Mouse (Mus musculus) 416B (cell line): ENCODE data around the gene Mrpl53.
A peak's percentile ranks its signal among the peaks of the same experiment; 100 is the strongest.

Experiments used
- DNase-seq: peaks from one replicate; pipeline ENCODE4 v3.0.0; 2011; ENCODE audit warnings: low read depth

The Mrpl53 gene

GRCm38 (mm10) chr6:83095968-83096367, 12.9 kb upstream of the Mrpl53 start:
- no peak for DNase-seq

DNA sequence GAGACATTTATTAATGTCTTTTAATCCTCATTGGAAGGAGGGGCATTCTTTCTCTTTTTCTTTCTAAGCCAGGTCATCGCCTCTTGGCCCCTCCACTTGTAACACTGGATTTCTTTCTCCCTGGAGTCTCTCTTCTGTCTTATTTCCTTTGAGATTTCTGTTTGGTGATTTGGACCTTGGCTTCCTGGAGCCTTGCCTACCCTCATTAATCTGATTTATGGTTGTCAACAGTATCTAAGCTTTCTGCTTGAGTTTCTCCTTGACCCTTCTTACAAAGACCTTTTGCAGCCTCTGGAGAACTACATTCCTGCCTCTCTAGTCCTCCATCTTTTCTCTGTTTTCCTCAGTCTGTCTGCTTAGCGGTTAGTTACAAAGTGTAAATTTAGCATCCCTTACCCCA, 10.4 kb upstream of the Mrpl53 start:
- no peak for DNase-seq

DNA sequence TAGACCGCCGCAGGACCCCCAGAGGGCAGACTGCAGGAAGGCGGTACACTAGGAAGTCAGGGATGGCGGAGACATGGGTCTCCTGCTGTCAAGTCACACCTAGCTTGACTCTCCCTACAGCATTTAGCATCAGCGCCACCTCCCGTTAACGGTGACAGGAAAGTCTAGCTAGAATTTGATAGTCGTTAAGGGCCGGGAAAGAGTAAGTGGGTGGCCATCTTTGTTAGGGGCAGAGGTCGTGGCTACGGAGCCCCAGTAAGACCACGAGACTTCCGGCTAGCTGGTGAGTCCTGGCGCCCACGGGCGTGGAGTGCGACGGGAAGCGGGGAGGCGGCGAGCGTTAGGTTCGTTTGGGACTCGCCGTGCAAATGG, 7.5 kb upstream of the Mrpl53 start, which contains the start of the genes Ccdc142 and Gm42688:
Gene Ccdc142 (plus strand): TSS at position 286 of the 372 bp plus-strand sequence.
Gene Gm42688 (plus strand): TSS at position 302 of the 372 bp plus-strand sequence.
- peak; percentile 96 for DNase-seq

- peak; percentile 67 for DNase-seq
These were observed 6.9 kb upstream of the Mrpl53 start for GRCm38 (mm10) chr6:83101688-83102556.

DNA sequence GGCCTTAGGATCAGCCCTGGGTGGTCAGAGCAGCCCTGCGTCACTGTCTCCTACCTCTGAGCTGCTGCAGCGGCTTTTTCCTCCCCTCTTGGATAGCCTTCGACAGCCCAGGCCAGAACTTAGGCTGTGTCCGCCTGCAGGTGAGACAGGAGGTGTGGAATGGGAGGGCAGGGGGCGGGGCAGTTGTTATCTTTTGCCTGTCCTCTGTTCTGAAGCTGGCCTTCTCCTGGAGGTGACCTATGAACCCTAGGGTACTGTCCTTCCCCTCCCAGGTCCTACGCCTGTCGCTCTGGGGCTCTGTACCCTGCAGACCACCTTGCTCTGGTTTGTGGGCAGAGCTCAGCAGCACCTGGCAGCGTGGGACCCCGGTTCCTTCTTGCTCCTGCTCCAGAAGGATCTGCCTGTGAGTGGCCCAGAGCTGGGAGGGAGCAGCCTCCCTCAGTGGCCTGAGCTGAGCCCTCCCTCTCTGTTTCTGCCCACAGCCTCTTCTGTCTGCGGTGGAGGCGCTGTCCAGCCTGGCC, 5.7 kb upstream of the Mrpl53 start:
- DNase-seq = no peak

DNA sequence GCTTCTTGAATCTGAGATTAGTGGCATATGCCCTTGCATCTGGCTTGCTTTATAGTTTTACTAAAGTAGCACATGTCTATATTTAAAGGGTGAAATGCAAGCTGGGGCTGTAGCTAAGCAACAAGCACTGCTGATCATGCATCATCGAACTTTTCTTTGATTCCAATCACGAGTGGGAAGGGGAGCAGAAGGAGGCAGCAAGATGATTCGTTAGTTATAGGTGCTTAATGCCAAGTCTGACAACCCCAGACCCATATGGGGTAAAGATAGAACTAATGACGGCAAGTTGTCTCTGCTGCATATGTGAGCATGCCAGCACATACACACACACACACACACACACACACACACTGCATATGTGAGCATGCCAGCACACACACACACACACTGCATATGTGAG, 4.7 kb upstream of the Mrpl53 start:
- no peak for DNase-seq

DNA sequence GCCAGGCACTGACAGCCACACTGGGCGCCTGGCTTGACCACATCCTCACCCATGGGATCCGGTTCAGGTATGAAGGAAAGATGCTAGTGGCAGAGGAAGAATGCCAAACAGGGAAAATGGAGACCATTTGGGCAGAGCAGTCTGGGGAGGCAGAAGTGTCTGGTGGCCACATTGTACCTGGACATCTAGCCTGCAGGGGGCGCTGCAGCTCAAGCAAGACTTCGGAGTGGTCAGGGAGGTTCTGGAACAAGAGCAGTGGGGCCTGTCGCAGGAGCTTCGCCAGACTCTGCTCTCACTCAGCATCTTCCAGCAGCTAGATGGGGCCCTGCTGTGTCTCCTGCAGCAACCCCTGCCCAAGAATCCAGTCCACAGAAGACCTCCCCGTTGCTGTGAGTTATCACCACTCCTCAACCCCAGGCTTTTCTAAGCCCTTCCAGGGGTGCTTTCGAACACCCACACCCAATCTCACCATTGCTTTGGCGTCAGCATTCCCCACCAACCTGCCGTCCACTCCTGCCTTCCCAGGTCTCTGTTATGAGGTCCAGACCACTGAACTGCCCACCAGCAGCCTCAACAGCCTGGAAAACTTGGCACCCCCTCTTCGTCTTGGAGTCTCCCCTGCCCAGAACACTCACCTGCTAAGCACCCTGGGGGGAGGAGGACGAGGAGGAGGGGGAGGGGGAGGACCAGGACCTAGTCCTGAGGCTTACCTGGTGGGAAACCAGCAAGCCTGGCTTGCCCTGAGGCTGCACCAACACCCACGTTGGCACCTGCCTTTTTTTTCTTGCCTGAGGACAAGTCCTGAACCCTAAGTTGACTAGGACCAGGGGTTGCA, 1.1 kb upstream of the Mrpl53 start:
- peak; percentile 89 for DNase-seq

DNA sequence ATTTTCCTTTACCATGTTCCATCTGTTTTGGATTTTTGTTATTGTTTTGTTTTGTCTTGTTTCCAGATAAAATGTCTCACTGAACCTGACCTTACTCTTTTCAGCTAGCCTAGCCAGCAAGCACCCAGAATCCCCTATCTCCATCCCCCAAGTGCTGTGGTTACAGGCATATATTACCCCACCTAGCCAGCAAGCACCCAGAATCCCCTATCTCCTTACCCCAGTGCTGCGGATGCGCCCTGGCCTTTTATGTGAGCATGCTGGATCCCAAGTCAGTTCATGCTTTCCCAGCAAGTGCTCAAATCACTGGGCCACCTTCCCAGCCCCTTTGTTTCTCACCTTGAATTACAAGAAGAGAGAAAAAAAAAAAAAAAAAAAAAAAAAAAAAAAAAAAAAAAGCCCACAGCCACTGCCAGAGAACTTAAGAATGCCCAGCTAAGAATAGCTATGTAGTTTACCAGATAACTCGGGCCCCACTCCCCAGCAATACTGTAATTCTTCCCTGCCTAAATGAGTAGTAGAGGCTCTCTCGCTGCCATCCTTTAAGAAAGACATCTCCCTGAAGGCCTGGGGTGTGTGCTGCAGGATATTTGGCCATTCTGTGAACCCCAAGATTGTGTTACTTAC, 2.8 kb downstream of the Mrpl53 start:
- no peak for DNase-seq

DNA sequence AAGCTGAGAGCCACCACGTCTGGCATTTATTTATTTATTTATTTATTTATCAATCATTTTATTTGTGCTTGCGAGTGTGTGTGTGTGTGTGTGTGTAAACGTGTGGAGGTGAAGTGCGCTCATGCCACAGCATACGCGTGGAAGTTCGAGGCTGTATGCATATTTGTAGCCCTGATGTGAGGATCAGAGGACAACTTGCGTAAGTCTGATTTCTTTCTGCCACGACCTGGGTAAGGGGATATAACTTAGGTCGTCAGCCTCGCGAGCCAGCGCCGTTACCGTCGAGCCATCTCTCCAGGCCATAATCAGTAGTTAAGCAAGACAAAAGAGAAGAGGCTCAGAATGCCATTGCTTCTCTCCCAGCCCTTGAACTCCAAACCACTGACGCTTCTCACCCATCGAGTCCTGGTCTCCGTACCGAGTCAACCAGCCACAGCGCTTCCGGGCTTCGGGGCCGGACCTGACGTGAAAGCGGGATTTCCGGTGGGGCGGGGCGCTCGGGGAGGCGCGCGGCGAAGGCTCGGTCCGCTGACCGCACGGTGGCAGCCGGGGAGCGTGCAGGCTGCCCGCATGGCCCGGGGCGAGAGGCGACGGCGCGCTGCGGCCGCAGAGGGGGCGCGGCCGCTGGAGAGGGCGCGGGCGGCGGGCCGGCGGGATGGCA, 6.3 kb downstream of the Mrpl53 start, which contains the start of gene Mogs:
Gene Mogs (plus strand): TSS at position 486 of the 661 bp plus-strand sequence.
- peak; percentile 91 for DNase-seq

DNA sequence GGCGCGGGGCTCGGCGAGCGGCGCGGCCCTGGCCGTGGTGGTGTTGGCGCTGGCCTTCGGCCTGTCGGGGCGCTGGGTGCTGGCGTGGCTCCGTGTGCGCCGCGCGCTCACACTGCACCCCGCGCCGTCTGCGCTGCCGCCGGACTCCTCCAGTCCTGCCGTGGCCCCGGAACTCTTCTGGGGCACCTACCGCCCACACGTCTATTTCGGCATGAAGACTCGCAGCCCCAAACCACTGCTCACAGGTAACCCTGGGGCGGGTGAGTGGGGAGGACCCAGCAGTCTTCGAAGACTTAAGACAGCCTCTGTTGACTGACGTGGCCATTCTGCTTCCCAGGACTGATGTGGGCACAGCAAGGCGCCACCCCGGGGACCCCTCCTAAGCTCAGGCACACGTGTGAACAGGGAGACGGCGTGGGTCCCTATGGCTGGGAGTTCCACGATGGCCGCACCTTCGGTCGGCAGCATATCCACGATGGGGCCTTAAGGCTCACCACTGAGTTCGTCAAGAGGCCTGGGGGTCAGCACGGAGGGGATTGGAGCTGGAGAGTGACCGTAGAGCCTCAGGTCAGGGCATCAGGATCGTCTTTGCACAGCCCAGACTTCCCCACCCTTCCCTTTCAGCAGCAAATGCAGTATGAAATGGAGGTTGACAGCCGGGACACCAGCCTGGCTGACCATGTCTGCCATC, 7.0 kb downstream of the Mrpl53 start:
- peak; percentile 35 for DNase-seq

DNA sequence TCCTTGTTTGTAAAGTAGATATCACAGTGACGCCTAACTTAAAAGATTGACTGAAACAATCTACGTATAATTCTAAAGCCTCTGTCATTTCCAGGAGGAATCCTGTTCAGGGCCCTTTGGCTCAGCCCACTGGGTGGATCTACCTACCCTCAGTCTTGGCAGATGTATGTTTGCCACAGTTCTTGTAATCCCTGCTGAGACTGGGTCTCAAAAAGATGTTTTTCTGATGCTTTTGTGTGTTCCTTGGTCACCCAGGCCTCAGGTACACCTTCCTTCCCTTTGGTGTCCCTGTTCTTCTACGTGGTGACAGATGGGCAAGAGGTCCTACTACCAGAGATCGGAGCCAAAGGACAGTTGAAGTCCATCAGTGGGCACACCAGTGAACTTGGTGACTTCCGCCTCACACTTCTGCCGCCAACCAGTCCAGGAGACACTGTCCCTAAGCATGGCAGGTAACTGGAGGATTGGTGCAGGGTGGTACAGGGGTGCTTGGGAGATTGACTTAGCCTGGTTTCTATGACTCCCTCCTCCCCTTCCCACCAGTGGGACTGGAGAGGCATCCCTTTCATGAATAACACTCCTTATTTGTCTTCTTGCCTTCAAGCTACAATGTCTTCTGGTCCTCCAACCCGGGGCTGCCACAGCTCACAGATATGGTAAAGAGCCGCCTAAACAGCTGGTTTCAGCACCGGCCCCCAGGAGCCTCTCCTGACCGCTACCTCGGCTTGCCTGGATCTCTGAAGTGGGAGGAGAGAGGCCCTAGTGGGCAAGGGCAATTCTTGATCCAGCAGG, 7.7 kb downstream of the Mrpl53 start:
- DNase-seq = no peak

DNA sequence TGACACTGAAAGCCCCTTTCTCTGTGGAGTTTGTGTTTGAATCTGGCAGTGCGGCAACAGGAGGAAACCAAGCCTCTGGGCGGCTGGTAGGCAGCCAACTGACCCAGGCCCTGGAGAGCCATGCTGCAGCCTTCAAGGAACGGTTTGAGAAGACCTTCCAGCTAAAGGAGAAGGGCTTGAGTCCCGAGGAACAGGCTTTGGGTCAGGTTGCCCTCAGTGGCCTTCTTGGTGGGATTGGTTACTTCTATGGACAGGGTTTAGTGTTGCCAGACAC, 8.3 kb downstream of the Mrpl53 start:
- DNase-seq = no peak

DNA sequence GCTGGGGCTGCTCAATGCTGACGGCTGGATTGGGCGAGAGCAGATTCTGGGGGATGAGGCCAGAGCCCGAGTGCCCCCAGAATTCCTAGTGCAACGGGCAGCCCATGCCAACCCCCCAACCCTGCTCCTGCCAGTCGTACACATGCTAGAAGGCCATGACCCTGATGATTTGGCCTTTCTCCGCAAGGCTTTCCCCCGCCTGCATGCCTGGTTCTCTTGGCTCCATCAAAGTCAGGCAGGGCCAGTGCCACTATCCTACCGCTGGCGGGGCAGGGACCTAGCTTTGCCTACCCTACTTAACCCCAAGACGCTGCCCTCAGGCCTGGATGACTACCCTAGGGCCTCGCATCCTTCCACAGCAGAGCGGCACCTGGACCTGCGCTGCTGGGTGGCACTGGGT, 8.8 kb downstream of the Mrpl53 start:
- no peak for DNase-seq

- DNase-seq = no peak
These were observed 9.5 kb downstream of the Mrpl53 start for GRCm38 (mm10) chr6:83118369-83118768.

GRCm38 (mm10) chr6:83118825-83119733, 10.2 kb downstream of the Mrpl53 start:
- peak; percentile 90 for DNase-seq

GRCm38 (mm10) chr6:83119734-83120051, 10.9 kb downstream of the Mrpl53 start:
- no peak for DNase-seq

GRCm38 (mm10) chr6:83120930-83121862, 12.4 kb downstream of the Mrpl53 start, which contains the start of gene Wbp1:
Gene Wbp1, minus strand, starts transcription at chr6:83121559.
- peak; percentile 100 for DNase-seq
